Mouse (Mus musculus) kidney, adult 9 months (tissue): ENCODE data around the gene Eif3d.

ENCODE experiments used
- DNase-seq: peaks from one replicate; pipeline ENCODE4 v3.0.0; 2022

Eif3d gene

DNA sequence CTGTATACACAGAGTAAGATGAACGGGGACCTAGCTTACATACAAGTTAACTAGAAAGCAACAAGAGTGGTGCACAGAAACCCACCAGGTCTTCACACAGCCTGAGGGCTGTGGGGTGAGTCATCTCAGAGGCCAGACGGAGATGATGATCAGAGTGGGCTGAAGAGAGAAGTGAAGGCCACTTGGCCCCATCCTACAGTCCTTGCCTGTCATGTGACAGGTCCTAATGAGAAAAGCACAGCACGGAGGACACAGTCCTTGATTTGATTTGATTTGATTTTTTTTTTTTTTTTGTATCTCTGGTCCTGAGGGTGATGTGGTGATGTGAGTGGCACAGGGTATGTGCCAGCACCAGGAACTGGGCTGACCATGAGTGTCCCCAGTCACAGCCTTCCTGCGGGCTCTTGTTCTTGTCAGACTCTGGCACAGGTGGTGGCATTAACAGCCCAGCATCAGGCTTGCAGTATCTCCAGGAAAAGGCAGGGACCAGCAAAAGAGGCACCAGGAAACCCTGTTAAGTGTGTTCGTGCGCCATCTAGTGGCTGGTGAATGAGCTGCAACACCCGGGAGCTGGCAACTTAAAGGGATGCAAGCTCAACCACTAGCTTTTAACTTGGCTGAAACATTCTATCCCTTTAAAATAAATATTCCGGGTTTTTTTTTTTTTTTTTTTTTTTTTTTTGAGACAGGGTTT is 53.6 kb downstream of the Eif3d start:
- DNase-seq, result peak; percentile 97

DNA sequence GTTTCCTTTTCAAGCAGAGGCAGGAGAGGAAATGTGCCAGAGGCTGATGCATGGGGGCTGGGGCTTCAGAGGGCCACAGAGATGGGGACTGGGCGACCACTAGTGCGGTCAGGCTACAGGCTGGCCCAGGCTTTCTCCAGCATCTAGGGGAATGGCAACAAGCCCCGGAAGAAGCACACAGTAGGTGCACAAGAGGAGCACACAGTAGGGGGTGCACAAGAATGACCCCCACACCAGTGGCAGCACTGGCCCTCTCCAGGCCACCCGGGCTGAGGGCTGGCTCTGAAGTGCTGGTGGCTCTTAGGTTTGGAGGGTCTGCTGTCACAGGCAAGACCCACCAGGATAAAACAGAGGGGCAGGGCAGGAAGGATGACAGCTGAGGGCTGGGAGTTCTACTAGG is 55.3 kb downstream of the Eif3d start:
- DNase-seq, result no peak

DNA sequence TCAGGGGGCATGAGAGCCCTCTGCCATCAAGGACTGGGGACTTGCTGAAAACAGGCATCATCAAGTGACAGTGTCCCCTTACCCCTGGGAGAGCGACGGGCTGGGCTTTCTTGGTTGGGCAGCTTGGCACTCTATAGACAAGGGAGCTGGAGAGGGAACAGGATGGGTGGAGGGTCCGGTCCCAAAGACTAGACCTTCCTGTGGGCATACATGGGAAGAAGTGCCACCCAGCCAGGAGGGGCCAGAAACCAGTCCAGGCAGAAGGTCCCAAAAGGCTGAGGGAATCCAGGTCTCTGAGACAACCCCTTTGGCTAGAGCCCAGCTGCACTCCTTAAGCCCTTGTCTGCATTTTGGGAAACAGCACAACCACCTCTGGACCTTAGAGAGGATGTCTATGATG is 56.1 kb downstream of the Eif3d start:
- no peak for DNase-seq

DNA sequence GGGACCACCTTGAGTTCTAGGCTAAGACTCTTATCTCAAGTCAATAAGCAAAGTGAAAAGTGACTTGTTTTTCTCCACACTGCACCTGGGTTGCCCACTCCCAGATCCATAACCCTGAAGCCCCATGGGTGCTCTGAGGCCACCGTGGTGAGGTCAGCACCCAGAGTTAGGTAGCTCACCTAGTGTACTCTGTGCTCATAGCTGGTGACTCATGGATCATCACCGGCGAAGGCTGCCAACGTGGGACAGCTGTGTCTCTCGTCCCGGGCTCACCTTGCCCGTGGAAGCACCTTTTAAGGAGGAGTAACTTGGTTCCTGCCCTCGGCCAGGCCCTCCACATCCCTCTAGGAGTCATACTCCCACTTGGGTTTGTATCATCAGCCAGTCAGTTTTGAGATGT is 57.6 kb downstream of the Eif3d start:
- DNase-seq, result no peak

DNA sequence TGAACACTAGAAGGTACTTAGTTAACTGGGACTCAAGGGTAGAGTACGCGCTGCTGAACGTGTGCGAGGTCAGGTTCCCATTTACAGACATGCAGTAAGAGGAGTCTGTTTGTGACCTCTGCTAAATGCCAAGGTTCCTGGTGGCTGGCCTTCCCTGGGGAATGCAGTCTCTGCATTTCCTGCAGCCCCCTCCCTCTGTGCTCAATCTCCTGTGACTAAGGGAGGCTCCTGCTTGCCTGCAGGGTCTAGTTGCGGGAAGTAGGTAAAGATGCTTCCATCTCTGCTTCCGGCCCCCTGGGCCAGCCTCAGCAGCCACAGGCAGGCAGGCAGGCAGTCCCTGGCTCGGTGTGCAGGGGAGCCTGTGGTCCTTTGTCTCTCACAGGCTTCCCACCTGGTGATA is 58.0 kb downstream of the Eif3d start:
- DNase-seq, result no peak

DNA sequence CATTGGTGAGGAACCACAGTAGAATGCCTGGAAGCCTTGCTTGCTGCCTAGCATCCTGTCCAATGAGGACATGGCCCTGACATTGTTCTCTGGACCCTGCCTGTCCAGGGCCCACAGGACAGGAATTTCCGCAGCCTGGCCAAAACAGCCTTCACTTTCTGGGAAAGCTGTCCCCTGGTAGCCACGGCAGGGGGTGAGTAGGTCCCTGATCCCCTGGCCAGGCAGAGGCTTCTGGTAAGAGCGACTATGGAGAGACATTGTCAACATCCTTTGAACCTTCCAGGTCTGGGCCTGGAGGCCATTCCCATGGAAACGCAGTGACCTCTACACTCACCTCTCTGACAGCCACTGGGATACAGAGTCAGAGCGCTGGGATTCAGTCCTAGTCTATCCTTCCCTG is 58.6 kb downstream of the Eif3d start:
- peak; percentile 66 for DNase-seq

DNA sequence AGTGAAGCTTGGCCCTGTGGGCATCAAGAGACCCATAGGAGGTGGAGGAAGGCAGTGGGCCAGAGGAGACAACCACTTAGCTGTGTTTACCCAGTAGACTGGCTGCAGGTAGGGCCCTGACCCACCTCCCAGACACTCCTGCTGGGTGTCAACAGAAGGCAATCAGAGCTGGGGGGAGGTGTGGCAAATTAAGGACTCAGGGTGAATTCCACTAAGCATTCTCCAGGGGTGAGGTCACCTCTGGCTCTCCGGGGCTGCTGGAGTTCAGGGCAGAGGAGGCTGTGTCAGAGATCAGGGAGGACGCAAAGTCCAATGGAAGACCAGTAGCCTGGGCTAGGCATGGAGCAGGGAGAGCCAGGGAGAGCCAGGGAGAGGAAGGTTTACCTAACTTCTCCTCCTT is 59.5 kb downstream of the Eif3d start:
- DNase-seq, result peak; percentile 94
